Mouse (Mus musculus) 416B (cell line): ENCODE data around the gene Best2.

Experiments used
- DNase-seq: peaks from one replicate; pipeline ENCODE4 v3.0.0; 2011; ENCODE audit warnings: low read depth

The Best2 gene

DNA sequence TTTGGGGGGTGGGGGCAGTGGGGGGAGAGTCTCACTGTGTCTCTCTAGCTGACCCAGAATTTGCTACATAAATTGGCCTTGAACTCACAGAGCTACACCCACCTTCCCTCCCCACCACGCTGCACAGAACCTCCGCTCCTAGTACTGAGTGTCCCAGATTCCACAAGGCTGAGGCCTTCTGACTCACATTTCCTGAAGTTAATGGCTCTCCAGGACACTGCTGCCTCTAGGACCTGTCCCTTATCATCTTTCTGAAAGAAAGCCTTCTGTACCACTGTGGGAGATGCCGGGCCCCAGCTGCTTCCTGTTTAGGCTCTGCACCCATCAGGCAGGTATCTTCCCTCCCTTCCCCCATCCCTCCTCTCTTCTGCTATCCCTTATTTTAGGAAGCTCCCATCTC lies 47.7 kb downstream of the Best2 start:
- DNase-seq = peak; percentile 58

DNA sequence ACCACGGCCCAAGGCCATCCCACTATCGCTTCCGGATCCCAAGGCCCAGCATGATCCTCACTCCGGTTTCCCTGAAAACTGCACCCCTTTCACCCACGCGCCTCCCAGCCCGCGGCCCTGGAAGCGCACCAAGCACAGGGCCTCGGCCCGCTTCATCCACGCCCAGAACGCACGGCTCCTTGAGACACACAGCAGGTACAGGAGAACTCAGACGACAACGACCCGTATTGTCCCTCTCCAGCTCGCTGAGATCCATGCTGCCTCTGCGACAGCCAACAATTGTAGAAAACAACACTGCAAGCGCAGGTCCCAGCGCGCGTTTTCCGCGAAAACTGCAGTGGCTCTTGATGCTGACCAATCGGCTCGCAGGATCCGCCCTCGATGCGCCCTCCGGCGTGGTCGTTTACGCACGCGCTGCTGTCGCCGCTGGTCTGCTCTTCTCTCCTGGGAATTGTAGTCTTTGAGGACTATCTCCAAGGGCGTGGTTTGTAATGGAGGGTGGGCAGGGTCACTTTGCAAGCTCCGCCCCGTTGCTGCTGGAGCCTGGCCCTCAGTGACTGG lies 48.5 kb downstream of the Best2 start:
- peak; percentile 98 for DNase-seq

- peak; percentile 33 for DNase-seq
These were observed 50.4 kb downstream of the Best2 start for GRCm38 (mm10) chr8:84963952-84964351.

DNA sequence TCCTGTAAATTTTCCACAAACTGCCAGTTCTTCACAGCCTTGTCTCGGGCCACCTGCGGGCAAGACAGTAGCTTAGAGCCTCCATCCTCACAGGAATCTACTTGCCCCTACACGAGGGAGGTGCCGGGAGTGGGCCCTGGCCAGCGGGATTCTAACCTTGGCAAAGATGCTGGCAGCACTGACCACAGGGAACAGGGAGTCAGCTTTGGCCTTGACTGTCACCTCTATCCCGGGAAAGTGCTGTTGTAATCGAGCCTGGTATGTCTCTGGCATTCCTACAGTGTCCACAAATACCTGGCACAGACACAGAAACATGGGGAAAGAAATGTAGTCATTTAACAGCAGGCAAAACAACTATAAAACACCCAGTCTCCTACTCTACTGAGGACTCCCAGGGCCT lies 54.5 kb downstream of the Best2 start:
- DNase-seq = no peak
